Mouse (Mus musculus) urinary bladder, adult 2 months (tissue): ENCODE measurements around the gene Pa2g4. TPM values are rescaled to one million over a fixed set of nuclear protein-coding genes. Genes with fewer than 3 reads are reported as not detected.

Experiments used
- polyA plus RNA-seq: library from polyadenylated mRNA; depleted of rRNA; stranded (reverse); fragments of >200 nt; gene quantifications from 2 replicates; pipeline ENCODE4 v1.2.3, GENCODE M21; 2012; rRNA removed

The Pa2g4 gene
- polyA plus RNA-seq, 1 experiment, result 74.1 TPM

Other genes with a start within 250 kb of the Pa2g4 start
- 118 and 124 TPM in 2 replicates for gene Cnpy2, start 243.5 kb downstream of the Pa2g4 start, polyA plus RNA-seq
- gene Cs, start 228.3 kb downstream of the Pa2g4 start, polyA plus RNA-seq, result 138 and 150 TPM in 2 replicates
- gene Coq10a, start 197.0 kb downstream of the Pa2g4 start, polyA plus RNA-seq, result 63.6 and 66.9 TPM in 2 replicates
- 19.9 and 26.5 TPM in 2 replicates for gene Ankrd52, start 188.9 kb downstream of the Pa2g4 start, polyA plus RNA-seq
- not detected in 2 replicates for gene Slc39a5, start 164.8 kb downstream of the Pa2g4 start, polyA plus RNA-seq
- 47.2 and 50.1 TPM in 2 replicates for gene Nabp2, start 154.5 kb downstream of the Pa2g4 start, polyA plus RNA-seq
- gene Rnf41, start 154.3 kb downstream of the Pa2g4 start, polyA plus RNA-seq, result 25.4 and 25.5 TPM in 2 replicates
- 91.5 and 97.0 TPM in 2 replicates for gene Smarcc2, start 106.7 kb downstream of the Pa2g4 start, polyA plus RNA-seq
- gene Myl6, start 71.8 kb downstream of the Pa2g4 start, polyA plus RNA-seq, result 10,835 and 11,320 TPM in 2 replicates
- 3.0 and 3.3 TPM in 2 replicates for gene Myl6b, start 67.3 kb downstream of the Pa2g4 start, polyA plus RNA-seq
- 56.9 and 61.6 TPM in 2 replicates for gene Esyt1, start 40.1 kb downstream of the Pa2g4 start, polyA plus RNA-seq
- 12.5 TPM in 2 replicates for gene Zc3h10, start 18.2 kb downstream of the Pa2g4 start, polyA plus RNA-seq
- gene Rpl41, start 16.7 kb downstream of the Pa2g4 start, polyA plus RNA-seq, result 2,645 and 3,313 TPM in 2 replicates
- gene Erbb3, start 23.7 kb upstream of the Pa2g4 start, polyA plus RNA-seq, result 25.1 and 27.0 TPM in 2 replicates
- 1,064 and 1,154 TPM in 2 replicates for gene Rps26, start 60.8 kb upstream of the Pa2g4 start, polyA plus RNA-seq
- 1.4 and 2.3 TPM in 2 replicates for gene Ikzf4, start 80.0 kb upstream of the Pa2g4 start, polyA plus RNA-seq
- 19.2 and 21.0 TPM in 2 replicates for gene Suox, start 108.1 kb upstream of the Pa2g4 start, polyA plus RNA-seq
- gene Rab5b, start 130.3 kb upstream of the Pa2g4 start, polyA plus RNA-seq, result 101 and 107 TPM in 2 replicates
- gene Pmel, start 138.2 kb upstream of the Pa2g4 start, polyA plus RNA-seq, result 0.72 and 0.95 TPM in 2 replicates
- gene Cdk2, start 139.0 kb upstream of the Pa2g4 start, polyA plus RNA-seq, result 23.6 and 32.4 TPM in 2 replicates
- 65.5 and 71.0 TPM in 2 replicates for gene Dgka, start 178.9 kb upstream of the Pa2g4 start, polyA plus RNA-seq
- 32.9 and 36.9 TPM in 2 replicates for gene Pym1, start 181.9 kb upstream of the Pa2g4 start, polyA plus RNA-seq
- 19.8 and 22.1 TPM in 2 replicates for gene Mmp19, start 224.9 kb upstream of the Pa2g4 start, polyA plus RNA-seq
- gene Dnajc14, start 238.1 kb upstream of the Pa2g4 start, polyA plus RNA-seq, result 19.0 and 31.0 TPM in 2 replicates
- 32.2 and 41.0 TPM in 2 replicates for gene Tmem198b, start 238.4 kb upstream of the Pa2g4 start, polyA plus RNA-seq